Mouse (Mus musculus): Measurements from ENCODE around the gene Rps23. TPM values are rescaled to one million over a fixed set of nuclear protein-coding genes. Genes with fewer than 3 reads are reported as not detected.

The Rps23 gene
- 2,964 TPM for polyA plus RNA-seq (2015; fragmentation: Illumina TruSeq; extraction: RNeasy Lipid Tissue Mini Kit (QIAGEN cat#74804); ENCODE audit: insufficient read depth, low replicate concordance)

DNA sequence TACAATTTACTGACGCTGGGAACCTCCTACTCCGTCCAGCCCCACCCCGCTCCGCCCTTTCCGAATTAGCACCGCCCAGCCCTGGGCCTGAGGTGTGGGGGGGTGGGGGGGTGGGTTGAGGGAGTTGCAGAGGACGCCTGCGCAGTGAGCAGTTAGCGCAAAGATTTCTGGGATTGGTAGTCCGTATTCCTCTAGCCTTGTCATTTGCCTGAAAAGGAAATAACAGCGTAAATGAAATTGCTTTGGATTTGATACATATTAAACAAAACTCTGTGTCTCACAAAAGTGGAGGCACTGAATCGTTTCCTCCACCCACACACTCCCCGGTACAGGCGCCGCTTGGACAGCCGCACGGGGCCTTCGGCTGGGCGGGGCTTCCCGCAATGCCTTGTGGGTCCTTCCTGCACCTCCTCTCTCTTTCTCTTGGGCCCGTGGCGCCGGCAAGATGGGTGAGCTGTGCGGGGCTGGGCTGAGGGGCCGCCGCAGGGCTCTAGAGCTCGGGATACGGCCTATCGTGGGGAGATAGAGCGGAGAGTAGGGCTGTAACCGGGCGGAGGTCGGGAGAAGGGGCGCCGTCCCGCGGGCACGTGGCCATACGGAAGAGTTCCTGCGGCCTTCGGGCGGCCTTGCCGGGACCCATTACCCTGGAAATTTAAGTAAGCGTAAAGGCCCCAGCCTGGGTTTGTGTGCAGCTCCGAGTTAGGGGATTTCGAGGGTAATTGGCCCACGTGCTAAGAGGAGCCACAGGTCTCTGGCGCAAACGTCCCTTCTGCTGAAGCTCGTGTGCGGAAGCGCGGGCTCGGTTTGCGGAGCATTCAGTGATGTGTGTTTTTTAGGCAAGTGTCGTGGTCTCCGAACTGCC is at the start of gene Rps23:
Rps23 (plus strand) TSS at position 208 of the 862 bp plus-strand sequence.

DNA sequence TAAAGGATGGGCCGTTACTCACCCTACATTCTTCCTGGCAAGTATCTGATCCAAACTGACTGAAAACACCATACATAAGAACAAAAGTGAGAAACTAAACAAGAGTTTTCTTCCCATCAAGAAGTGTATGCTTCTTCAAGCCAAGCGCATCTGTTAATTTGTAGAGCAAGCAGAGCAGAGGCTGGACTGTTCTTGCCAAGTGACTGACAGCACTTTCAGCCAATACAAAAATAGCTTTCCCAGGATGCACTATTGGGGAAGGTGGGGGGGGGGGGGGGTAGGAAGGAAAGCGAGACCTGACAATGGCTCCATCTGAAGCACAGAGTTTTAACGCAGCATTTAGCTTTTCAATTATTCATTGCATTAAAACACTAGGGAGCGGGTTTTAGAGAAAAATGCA is 17.6 kb upstream of the Rps23 start, which contains the start of gene Atp6ap1l:
Atp6ap1l (minus strand) TSS at position 180 of the 400 bp plus-strand sequence.

Other genes with a start within 250 kb of the Rps23 start
- gene Atp6ap1l, start 17.6 kb upstream of the Rps23 start, polyA plus RNA-seq (2015; fragmentation: Illumina TruSeq; extraction: RNeasy Lipid Tissue Mini Kit (QIAGEN cat#74804); ENCODE audit: insufficient read depth, low replicate concordance): not detected